Mouse (Mus musculus) gonadal fat pad, adult 2 months (tissue): ENCODE data around the gene Nprl2. TPM values are rescaled to one million over a fixed set of nuclear protein-coding genes. Genes with fewer than 3 reads are reported as not detected.

Experiments used
- DNase-seq: peaks from one replicate; pipeline ENCODE4 v3.0.0-alpha.2; 2012; ENCODE audit warnings: low read depth
- polyA plus RNA-seq: library from polyadenylated mRNA; depleted of rRNA; stranded (reverse); fragments of >200 nt; gene quantifications from 2 replicates; pipeline ENCODE4 v1.2.3, GENCODE M21; 2012

Gene Nprl2
- polyA plus RNA-seq, 1 experiment, result 35.0 TPM

DNA sequence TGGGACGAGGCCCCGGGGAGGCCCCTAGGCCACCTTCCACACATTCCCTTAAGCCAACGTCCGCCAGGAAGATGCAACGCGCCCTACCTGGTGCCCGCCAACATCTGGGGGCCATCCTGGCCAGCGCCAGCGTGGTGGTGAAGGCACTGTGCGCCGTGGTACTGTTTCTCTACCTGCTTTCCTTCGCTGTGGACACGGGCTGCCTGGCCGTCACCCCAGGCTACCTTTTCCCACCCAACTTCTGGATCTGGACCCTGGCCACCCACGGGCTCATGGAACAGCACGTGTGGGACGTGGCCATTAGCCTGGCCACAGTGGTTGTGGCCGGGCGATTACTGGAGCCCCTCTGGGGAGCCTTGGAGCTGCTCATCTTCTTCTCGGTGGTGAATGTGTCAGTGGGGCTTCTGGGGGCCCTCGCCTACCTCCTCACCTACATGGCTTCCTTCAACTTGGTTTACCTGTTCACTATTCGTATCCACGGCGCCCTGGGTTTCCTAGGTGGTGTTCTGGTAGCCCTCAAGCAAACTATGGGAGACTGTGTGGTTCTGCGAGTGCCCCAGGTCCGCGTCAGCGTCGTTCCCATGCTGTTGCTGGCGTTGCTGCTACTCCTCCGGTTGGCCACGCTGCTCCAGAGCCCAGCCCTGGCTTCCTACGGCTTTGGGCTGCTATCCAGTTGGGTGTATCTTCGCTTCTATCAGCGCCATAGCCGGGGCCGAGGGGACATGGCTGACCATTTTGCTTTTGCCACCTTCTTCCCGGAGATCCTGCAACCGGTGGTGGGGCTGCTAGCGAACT lies 7.4 kb upstream of the Nprl2 start:
- no peak for DNase-seq

DNA sequence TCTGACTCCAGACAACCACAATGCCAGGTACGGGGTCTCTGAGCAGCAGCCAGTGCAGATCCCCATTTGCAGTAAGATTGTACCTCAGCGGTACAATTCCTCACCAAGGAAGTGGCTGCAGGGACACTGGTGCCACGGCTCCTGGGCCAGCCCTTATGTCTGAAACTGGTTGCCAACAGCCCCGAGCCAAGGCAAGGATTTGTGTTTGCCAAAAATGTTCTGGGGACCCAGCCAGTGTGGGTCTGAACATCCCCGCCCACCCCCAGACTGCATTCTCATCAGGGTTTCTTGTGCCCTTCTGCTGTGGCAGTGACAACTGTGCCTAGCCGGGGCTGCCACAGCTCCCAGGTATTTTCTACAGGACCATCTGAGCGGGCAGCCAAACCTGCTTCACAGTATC lies 3.8 kb upstream of the Nprl2 start:
- no peak for DNase-seq

DNA sequence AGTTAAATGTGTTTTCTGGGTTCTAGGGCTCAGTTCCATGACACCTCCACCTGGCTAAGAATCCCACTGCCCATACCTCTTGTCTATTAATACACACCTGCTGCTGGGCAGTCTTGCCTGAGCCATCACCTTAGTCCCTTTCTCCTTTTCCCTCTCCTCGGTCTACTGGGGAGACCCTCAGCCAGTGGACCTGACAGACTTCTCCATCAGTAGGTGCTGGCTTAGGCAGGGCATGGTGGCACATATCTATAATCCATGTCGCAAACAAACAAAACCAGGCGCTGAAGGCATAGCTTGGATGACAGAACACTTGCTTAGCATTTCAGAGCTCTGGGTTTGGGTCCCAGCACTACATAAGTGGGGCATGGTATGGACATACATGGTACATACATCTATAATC lies 3.3 kb upstream of the Nprl2 start:
- no peak for DNase-seq

DNA sequence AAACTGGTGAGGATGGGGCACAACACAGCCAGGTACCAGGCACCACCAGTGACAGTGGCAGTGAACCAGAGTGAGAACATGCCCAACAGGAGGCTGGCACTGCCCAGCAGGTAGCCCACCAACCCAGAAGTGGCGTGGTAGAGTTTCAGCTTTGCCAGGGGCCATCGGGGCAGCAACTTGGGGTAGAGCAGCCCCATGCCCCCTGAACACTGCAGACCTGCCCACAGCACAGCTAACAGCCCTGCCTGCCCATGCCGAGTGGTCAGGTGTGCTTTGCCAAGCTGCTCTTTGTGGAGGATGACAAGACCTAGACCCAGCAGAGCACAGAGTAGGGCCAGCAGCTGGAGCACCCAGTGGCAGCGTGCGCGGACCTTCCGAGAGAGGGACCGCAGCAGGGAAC lies 2.1 kb upstream of the Nprl2 start:
- no peak for DNase-seq

DNA sequence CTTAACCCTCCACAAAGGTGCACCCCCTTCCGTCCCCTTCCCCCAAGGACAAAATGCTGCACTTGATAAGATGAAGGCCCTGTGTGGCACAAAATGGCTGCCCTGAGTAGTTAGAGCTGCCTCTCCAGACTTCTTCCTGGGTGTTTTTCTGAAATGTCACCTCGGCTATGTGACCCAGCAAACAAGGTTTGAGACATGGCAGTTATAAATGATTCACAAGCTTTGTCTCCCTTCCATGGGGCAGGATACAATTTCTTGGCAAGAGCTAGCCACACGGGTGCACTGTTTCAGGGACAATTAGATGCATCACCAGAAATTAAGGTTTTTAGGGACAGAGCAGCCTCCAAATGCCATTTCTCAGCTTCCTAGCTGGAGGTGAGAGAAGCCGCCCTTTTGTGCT lies 1.6 kb upstream of the Nprl2 start:
- DNase-seq, result no peak

DNA sequence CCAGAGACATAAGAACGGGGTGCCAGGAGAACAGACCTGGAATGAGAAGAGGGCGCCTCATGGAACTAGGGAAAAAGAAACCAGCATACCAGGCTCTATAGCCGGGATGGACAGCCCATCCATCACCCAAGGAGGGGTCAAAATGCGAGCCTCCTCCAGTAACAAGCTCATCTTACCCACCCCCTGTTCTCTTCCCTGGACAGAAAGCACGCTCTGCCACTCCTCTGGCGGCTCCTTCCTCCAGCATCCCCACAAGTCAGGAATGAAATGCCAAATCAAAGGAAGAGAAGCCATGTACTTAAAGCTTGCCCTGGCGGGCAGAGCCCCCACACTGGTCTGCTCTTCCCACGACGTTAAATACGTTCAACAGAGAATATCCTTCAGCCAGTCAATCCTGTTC lies 1.0 kb upstream of the Nprl2 start:
- DNase-seq, result no peak

DNA sequence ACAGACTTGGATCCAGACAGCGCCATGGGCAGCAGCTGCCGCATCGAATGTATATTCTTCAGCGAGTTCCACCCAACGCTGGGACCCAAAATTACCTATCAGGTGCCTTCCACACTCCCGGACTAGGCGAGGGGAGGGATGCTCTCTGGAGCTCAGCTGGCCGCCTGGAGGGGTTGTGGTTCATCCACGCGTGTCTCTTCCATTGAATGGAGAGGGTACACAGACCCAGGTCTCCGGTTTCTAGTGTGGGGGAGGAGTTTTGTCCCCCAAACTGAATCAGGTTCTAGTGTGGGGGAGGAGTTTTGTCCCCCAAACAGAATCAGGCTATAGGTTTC lies 293 bp downstream of the Nprl2 start:
- no peak for DNase-seq

DNA sequence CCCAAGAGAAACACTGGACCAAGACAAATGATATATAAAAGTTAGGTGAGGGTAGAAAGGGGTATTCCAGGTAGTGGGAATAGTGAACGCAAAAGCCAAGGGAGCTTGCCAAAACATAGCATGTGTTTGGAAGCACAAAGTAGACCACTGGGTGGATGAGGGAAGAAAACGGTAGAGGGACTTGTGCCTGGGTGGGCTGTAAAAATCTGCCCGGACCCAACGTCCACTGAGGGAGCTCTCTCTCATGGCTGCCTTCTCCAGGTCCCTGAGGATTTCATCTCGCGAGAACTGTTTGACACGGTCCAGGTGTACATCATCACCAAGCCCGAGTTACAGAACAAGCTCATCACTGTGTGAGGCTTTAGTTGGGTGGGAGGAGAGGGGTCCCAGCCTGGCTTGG lies 695 bp downstream of the Nprl2 start:
- DNase-seq, result no peak

DNA sequence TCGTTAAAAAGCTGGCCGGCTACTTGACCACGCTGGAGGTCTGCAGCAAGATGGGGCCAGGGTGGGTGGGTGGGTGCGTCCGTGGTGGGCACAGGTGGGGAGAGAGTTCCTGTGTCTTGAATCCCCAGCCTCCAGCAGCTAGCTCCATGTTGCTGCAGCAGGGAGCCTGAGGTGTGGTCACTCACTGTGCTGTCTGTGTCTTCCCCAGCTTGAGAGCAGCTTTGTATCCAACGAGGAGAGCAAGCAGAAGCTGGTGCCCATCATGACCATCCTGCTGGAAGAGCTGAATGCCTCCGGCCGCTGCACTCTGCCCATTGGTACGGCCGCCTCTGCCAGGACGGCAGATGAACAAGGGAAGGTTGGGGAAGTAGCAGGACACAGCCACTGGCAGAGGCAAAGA lies 1.3 kb downstream of the Nprl2 start:
- no peak for DNase-seq

DNA sequence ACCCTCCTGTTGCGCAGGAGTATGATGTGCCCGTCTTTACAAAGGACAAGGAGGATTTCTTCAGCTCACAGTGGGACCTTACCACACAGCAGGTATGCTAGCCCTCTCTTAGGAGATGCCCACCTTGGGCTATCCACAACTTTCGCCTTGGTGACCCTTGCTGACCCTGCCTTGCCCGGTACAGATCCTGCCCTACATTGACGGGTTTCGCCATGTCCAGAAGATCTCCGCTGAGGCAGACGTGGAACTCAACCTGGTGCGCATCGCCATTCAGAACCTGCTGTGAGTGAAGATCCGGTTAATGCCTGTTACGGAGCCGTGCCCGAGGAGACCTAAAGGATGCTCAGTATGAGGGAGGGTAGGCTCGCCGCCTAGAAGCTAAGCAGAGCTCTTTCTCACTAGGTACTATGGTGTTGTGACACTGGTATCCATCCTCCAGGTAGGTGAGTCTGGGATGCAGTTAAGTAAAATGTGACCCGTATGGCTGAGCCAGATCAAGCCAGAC lies 2.2 kb downstream of the Nprl2 start:
- no peak for DNase-seq

DNA sequence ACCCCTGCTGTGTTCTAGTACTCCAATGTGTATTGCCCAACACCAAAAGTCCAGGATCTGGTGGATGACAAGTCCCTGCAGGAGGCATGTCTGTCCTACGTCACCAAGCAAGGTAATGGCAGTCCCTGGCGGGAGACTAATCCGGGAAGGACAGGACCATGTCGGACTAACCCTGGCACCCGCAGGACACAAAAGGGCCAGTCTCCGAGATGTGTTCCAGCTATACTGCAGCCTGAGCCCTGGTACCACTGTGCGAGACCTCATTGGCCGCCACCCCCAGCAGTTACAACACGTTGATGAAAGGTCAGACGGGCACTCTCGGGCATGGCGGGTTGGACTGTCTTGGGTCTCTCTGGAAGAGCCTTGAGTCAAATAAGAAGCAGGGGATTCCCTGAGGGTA lies 2.7 kb downstream of the Nprl2 start:
- DNase-seq, result no peak

DNA sequence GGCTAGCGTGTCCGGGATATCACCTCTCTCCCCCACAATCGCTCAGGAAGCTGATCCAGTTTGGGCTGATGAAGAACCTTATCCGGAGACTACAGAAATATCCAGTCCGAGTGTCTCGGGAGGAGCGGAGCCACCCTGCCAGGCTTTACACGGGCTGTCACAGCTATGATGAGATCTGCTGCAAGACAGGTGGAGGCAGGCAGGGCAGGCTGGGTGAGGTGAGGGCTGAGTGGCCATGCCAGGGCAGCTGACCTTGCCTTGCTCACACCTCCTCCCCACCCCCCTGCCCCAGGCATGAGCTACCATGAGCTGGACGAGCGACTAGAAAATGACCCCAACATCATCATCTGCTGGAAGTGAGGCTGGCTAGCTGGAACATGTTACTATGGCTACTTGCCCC lies 3.2 kb downstream of the Nprl2 start:
- DNase-seq, result no peak

DNA sequence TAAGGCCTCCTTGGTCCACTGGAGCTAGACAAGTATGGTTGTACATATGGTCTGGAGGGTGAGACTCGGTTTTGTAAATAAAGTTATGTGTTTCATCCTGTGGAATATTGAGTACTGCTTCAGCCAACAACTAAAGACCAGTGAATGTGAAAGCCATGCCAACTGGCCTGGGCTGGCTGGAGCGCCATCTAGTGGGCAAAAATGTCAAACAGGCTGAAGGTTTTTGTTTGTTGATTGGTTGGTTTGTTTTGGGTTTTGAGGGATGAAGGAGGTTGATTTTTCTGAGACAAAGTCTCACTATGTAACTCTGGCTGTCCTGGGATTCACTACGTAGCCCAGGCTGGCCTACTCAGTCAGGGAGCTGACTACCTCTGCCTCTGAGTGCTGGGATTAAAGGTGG lies 3.6 kb downstream of the Nprl2 start:
- DNase-seq, result no peak

DNA sequence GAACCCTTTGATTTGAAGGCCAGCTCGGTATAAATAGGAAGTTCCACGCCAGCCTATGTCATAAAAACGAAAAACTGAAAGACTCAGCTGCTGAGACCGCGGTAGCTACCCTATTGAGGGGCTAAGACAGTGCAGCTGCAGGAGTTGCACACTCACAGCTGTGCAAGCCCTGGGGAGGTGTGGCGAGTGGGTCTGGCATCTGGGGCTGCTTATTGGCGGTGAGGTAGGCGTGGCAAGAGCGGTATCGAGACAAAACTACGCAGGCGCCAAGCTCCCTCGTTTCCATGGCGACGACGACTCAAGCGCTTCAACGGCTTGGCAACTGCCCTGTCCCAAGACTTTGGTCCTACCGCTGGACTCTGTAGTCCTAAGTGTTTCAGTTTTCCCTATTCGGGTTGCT lies 5.0 kb downstream of the Nprl2 start, which contains the start of gene Zmynd10:
Gene Zmynd10, plus strand, starts transcription at position 273 of the 400 bp plus-strand sequence.
- no peak for DNase-seq

DNA sequence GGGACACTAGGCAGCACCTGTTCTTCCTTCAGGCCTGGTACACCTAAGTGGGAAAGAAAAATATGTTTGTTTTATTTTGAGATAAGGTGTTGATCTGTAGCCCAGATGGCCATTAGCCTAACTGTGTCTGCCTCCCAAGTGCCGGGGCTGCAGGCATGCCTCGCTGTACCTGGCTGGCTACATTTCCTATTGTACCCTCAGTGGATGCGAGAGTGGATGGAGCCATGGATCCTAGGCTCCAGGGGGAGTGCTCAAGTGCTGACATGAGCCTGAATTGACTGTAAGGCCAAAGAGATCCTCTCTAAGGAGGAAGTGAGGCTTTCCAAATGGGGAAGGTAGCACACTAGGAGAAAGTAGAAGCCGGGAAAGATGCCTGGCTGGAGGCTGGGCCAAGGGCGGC lies 5.9 kb downstream of the Nprl2 start:
- DNase-seq, result no peak

DNA sequence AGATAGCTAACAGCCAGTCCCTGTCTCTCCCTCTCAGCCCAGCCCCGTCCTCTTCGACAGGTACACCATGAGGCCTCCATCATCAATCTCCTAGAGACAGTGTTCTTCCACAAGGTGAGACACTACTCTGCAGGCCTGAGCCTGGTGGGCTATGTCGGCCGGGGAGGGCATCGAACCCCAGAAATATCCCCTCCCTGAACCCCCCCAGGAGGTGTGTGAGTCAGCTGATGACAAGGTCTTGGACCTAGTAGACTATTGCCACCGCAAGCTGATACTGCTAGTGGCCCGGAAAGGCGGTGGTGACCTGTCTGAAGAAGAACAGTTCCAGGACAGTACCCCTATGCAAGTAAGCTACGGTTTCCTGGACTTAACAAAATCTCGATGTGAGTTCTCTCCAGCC lies 6.8 kb downstream of the Nprl2 start:
- no peak for DNase-seq

DNA sequence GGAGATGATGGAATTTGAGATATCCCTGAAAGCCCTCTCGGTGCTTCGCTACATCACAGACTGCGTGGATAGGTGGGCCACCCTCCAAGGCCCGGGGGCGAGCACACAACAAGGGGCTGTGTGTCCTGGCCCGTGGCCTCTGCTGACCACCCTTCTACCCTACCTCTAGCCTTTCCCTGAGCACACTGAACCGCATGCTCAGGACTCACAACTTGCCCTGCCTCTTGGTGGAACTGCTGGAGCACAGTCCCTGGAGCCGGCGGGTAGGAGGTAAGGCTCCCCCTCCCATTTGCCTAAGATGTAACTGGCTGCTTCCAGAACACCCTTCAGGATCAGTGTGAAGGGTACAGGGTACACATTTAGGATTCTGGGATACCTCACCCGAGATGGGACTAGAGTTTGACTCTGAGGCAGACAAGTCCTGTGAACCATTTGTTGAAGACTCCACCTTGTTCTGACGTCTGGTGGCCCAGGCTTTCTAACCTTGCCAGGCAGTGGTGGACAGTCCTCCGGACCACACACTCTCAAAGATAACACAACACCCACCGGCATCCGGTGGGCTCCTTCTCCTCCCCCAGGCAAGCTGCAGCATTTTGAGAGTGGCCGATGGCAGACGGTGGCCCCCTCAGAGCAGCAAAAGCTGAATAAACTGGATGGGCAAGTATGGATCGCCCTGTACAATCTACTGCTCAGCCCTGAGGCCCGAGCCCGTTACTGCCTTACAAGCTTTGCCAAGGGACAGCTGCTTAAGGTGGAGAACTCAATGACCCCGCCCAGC lies 7.5 kb downstream of the Nprl2 start:
- DNase-seq, result no peak

DNA sequence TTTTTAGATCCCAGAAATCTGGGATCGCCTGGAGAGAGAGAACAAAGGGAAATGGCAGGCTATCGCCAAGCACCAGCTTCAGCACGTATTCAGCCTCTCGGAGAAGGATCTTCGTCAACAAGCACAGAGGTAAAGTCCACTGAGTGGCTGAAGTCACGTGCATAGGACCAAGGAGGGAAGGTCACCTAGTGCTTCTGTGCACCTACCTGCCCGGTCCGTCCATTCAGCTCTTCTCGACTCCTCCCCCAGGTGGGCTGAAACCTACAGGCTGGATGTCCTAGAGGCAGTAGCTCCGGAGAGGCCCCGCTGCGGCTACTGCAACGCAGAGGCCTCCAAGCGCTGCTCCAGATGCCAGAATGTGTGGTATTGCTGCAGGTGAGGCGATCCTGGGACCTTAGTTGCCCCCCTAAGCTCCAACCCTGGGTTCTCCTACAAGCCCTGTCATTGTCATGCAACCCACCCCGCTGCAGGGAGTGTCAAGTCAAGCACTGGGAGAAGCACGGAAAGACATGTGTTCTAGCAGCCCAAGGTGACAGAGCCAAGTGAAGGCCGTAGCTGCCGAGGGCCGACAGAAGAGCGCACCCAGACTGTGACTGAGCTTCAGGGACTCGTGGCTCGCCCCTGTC lies 8.6 kb downstream of the Nprl2 start:
- no peak for DNase-seq

DNA sequence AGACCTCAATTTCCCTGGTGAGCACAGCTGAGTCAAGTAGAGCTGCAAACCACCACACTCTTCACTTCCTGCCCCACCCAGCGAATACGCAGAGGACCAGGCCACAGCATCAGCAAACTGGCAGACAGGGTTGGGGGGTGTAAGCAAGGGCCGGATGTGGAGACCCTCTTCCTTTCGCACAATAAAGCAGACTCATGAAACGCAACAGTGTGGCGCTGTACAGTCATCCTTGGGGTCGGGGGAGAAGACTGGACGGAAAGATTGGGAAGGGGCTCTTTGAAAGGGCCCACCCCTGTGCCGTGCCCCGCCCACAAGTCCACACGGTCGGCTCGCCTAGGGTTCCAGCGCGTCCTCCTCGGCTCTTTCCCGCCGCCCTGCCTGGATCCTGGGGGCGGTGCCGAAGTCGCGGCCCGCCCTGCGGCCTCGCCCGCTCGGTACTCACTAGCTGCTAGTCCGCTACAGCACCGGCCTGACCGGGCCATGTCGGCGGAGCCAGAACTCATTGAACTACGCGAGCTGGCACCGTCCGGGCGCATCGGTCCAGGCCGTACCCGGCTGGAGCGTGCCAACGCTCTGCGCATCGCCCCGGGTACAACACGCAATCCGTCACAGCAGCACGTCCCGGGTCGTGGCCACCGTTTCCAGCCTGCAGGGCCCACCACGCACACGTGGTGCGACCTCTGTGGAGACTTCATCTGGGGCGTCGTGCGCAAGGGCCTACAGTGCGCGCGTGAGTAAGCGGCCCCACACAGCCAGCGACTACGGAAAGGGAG lies 9.3 kb downstream of the Nprl2 start, which contains the start of gene Rassf1:
Gene Rassf1, plus strand, starts transcription at position 439 of the 773 bp plus-strand sequence.
- no peak for DNase-seq

DNA sequence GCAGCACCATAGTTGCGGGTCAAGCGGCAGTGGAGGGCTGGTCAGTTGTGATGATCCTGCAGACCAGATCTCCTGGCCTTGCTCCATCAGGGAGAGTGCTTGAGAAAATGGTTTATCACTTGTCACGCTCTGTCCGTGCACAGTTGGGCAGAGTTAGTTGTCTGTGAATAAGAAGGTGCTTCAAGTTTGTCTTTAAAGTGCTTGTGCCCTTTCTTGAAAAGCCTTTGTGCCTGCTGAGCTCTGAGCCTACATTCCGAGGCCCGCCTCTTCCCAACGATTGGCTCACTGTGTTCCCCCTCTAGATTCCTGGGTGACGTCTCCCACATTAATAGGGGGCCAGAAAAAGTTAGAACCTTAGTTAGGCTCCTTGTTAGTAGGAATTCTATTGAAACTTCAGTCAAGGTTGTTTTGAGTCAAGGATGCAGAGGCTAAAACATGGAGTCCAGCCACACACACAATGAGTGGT lies 9.9 kb downstream of the Nprl2 start:
- DNase-seq, result no peak

DNA sequence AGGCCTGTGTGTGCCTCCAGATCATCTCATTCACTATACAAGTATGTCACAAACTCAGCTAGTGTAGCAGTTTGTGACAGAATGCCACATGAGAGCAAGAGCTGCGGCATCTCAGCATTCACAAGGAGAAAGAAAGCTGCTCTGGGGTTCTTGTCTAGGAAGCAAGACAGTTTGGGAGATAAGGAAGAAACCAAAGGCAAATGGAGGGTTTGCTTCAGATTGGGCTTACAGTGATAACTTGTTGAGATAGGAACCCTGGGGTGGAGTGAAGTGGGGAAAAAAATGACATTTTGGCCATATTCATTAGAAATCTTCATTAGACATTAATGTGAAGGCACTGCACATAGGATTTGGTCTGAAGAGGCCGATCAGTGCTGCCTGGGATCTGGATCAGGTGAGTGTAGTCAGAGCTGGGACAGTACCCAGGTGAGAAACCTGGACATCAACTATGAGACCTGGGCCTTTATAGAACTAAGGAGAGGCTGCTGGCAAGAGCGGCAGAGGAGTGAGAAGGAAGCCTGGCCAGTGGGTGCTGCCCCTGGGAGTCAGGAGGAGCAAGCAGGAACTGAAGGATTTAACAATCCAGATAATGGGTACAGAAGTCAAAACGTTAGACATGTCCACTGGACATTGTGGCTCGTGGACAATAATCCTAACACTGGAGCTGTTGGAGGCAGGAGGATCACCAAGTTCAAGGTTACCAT lies 10.8 kb downstream of the Nprl2 start:
- no peak for DNase-seq
